Mouse (Mus musculus) C2C12 (cell line): Measurements from ENCODE around the gene S100pbp.

Source experiments
- CTCF ChIP-seq: IDR thresholded peaks from one replicate; pipeline ENCODE4 v1.5.1; 2011; ENCODE audit not compliant: control insufficient read depth, insufficient read depth, insufficient read length
- MAX ChIP-seq: IDR thresholded peaks from one replicate; pipeline ENCODE4 v1.6.1; 2011; ENCODE audit warnings: mild to moderate bottlenecking, control low read depth
- MYOD1 ChIP-seq: IDR thresholded peaks from one replicate; pipeline ENCODE4 v1.6.1; 2011; ENCODE audit warnings: low read depth; ENCODE audit not compliant: control insufficient read depth, insufficient read length
- MYOG ChIP-seq: IDR thresholded peaks from one replicate; pipeline ENCODE4 v1.6.1; 2011; ENCODE audit not compliant: control insufficient read depth, insufficient read length; ENCODE audit errors: extremely low read depth

GRCm38 (mm10) chr4:129227985-129228381, 38.5 kb upstream of the S100pbp start:
- no peak for TF ChIP-seq MYOG
- TF ChIP-seq CTCF = no peak
- no peak for TF ChIP-seq MYOD1
- no peak for TF ChIP-seq MAX
